Mouse (Mus musculus): ENCODE data around the gene Acta1. TPM values are rescaled to one million over a fixed set of nuclear protein-coding genes. Genes with fewer than 3 reads are reported as not detected.

The Acta1 gene
- total and polyA plus RNA-seq, 2 experiments from 2014 or later: 18.9 to 22.7 TPM

DNA sequence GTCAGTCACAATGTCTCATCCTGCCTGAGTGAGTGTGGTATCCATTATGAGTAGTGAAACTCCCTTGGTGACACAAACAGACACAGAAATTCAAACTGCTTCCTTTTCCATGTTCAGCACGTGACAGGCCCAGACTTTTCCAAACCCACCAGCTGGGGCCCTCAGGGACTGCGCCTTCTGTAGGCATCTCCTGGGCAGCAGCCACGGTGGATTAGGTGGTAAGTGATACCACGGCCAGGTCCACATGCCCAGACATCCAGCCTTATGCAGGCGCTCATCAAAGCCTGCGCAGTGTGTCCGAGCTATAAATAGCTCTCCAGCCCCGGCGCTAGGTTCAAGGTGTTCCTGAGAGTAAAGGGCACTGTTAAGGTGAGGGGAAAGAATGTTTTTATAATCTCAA is 22.5 kb downstream of the Acta1 start:
- H3K27ac ChIP-seq (ENCODE audit: low read depth, low read length): no peak overlapping the region
- DNase-seq (ENCODE audit: low spot score) (no peak), ATAC-seq (ENCODE audit: low FRiP score) (no peak)
- no peak for TF ChIP-seq CTCF (IDR thresholded peaks at IDR 0.05)
- no peak overlapping the region for H3K9ac ChIP-seq (replicated peaks; ENCODE audit: low read length, poor library complexity, severe bottlenecking)
- H3K36me3 ChIP-seq (ENCODE audit: insufficient read depth, low read length): no peaks in the 10 kb centered on the region
- no peaks in the 10 kb centered on the region for H3K4me1 ChIP-seq (ENCODE audit: insufficient read depth, low read length)
- 77% methylated on average over 9 of the region's 9 CpGs for WGBS
- no peaks in the 10 kb centered on the region for H3K27me3 ChIP-seq (ENCODE audit: insufficient read depth, low read length)
- H3K4me3 ChIP-seq (ENCODE audit: low read depth, low read length): no peak overlapping the region
- no peaks in the 10 kb centered on the region for H3K9me3 ChIP-seq (ENCODE audit: low read length)
- no peak overlapping the region for H3K4me2 ChIP-seq (ENCODE audit: low read depth, low read length, poor library complexity, severe bottlenecking)

DNA sequence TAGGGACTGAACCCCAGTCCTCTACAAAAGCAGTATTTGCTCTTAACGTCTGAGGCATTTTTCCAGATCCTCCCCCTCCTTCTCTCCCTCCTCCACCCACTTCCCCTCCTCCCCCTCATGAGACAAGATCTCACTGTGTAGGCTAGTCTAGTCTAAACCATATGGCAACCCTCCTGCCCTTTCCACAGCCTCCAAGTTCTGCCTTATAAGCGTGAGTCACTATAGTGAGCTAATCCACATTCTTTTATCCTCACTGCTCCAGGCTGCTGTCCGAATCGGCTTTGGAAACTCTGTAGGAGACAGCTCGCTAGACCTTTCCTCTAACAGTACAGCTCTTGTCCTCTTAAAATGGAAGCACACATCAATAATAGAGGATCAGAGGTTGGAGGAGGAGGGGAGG is 27.6 kb downstream of the Acta1 start:
- ATAC-seq (ENCODE audit: low FRiP score): no peak
- Histone ChIP-seq H3K27ac (ENCODE audit: low read depth, low read length) (no peak overlapping the region), H3K9me3 (ENCODE audit: low read length) (no peaks in the 10 kb centered on the region), H3K4me2 (ENCODE audit: low read depth, low read length, poor library complexity, severe bottlenecking) (no peak overlapping the region), H3K9ac (replicated peaks; ENCODE audit: low read length, poor library complexity, severe bottlenecking) (no peak overlapping the region), H3K36me3 (ENCODE audit: insufficient read depth, low read length) (no peaks in the 10 kb centered on the region), H3K27me3 (ENCODE audit: insufficient read depth, low read length) (no peaks in the 10 kb centered on the region), H3K4me1 (ENCODE audit: insufficient read depth, low read length) (peaks cover 4% of the 10 kb centered on the region; the same call in 1 of the 2 replicates), H3K4me3 (ENCODE audit: low read depth, low read length) (no peak overlapping the region)
- no peak for TF ChIP-seq CTCF (IDR thresholded peaks at IDR 0.05)
- 8% methylated on average over 5 of the region's 5 CpGs for WGBS
- peak; percentile 18 for DNase-seq (ENCODE audit: low spot score)

DNA sequence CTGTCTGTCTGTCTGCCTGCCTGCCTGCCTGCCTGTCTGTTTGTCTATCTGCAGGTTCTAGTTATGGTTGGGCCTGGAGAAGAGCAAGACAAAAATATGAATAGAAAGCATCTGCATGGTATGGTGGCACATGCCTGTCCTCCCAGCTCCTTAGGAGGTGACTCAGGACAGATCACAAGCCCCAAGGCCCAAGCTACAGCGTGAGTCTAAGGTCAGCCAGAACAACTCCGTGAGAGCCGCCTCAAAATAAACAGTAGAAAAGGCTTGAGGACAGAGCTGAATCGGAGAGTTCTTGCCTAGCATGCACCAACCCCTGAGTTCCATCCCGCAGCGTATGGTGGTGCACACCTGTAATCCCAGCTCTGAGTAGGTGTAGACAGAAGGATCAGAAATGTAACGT is 28.8 kb downstream of the Acta1 start:
- WGBS: 83% methylated on average over 7 of the region's 7 CpGs
- peaks cover 4% of the 10 kb centered on the region; the same call in 1 of the 2 replicates for H3K4me1 ChIP-seq (ENCODE audit: insufficient read depth, low read length)
- no peak overlapping the region for H3K4me3 ChIP-seq (ENCODE audit: low read depth, low read length)
- no peak for DNase-seq (ENCODE audit: low spot score)
- no peaks in the 10 kb centered on the region for H3K36me3 ChIP-seq (ENCODE audit: insufficient read depth, low read length)
- no peaks in the 10 kb centered on the region for H3K27me3 ChIP-seq (ENCODE audit: insufficient read depth, low read length)
- no peak for ATAC-seq (ENCODE audit: low FRiP score)
- no peak overlapping the region for H3K9ac ChIP-seq (replicated peaks; ENCODE audit: low read length, poor library complexity, severe bottlenecking)
- TF ChIP-seq CTCF (IDR thresholded peaks at IDR 0.05): no peak
- H3K9me3 ChIP-seq (ENCODE audit: low read length): no peaks in the 10 kb centered on the region
- H3K27ac ChIP-seq (ENCODE audit: low read depth, low read length): no peak overlapping the region
- no peak overlapping the region for H3K4me2 ChIP-seq (ENCODE audit: low read depth, low read length, poor library complexity, severe bottlenecking)

DNA sequence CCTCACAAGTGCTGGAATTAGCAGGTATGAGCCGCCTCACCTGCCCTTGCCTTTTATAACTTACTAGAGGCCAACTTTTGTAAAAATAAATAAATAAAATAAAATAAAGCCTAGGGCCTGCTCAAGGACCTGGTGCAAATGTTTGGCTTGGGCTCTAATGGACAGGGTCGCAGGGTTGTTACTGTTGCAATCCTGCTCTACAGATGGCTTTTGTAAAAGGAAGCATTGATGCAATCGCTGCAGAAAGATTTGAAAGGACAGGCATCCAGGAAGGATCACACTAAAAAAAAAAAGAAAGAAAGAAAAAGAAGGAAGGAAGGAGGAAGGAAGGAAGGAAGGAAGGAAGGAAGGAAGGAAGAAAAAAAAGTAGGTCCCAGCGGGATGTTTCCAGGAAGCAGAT is 34.2 kb downstream of the Acta1 start:
- ATAC-seq (ENCODE audit: low FRiP score): no peak
- H3K9me3 ChIP-seq (ENCODE audit: low read length): no peaks in the 10 kb centered on the region
- no peaks in the 10 kb centered on the region for H3K36me3 ChIP-seq (ENCODE audit: insufficient read depth, low read length)
- peak overlapping the region; percentile 84 for H3K9ac ChIP-seq (replicated peaks; ENCODE audit: low read length, poor library complexity, severe bottlenecking)
- TF ChIP-seq CTCF (IDR thresholded peaks at IDR 0.05): no peak
- 76% methylated on average over 4 of the region's 4 CpGs for WGBS
- no peaks in the 10 kb centered on the region for H3K27me3 ChIP-seq (ENCODE audit: insufficient read depth, low read length)
- no peak for DNase-seq (ENCODE audit: low spot score)
- no peak overlapping the region for H3K27ac ChIP-seq (ENCODE audit: low read depth, low read length)
- H3K4me2 ChIP-seq (ENCODE audit: low read depth, low read length, poor library complexity, severe bottlenecking): peak overlapping the region; percentile 90
- peaks cover 4% of the 10 kb centered on the region; the same call in 1 of the 2 replicates for H3K4me1 ChIP-seq (ENCODE audit: insufficient read depth, low read length)
- H3K4me3 ChIP-seq (ENCODE audit: low read depth, low read length): peak overlapping the region; percentile 83

DNA sequence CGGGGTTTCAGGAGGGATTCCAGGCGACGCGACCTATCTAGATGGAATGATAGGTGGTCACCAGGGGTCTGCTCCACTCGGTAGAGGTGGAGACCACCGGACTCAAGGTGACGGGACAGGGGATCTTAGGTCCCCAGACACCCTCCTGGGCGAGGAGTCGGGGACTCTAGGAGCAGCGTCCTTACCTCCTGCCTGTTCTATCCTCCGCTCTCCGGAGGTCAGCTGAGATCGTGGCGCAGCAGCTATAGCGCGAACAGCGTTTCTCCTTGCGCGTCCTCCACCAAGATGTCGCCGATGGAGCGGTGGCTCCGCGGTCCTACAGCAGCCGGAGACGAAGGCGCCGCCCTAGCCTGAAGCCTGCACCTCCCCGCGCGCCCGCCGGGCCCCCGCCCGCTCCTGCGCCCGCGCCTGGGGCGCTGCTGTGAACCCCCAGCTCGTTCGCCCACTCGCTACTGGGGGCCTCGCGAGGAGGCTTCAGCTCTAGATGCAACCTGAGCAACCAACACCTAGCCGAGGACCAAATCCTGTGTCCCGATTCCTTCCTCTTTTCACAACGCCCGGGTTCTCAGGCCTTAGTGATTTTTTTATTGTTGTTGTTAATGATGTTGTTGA is 34.8 kb downstream of the Acta1 start, which contains the start of gene Ccsap:
Ccsap (minus strand) TSS at position 562 of the 612 bp plus-strand sequence.
- H3K4me3 ChIP-seq (ENCODE audit: low read depth, low read length): peak within 1 kb of the TSS; percentile 83
- TF ChIP-seq CTCF (IDR thresholded peaks at IDR 0.05): no peak
- H3K27ac ChIP-seq (ENCODE audit: low read depth, low read length): peak within 1 kb of the TSS; percentile 81
- no peak for DNase-seq (ENCODE audit: low spot score)
- WGBS: 2% methylated on average over 45 of the region's 48 CpGs
- H3K36me3 ChIP-seq (ENCODE audit: insufficient read depth, low read length): no peaks in the 10 kb centered on the region
- no peaks in the 10 kb centered on the region for H3K27me3 ChIP-seq (ENCODE audit: insufficient read depth, low read length)
- H3K4me1 ChIP-seq (ENCODE audit: insufficient read depth, low read length): peaks cover 4% of the 10 kb centered on the region; the same call in 1 of the 2 replicates
- H3K9me3 ChIP-seq (ENCODE audit: low read length): no peaks in the 10 kb centered on the region
- peak within 1 kb of the TSS; percentile 84 for H3K9ac ChIP-seq (replicated peaks; ENCODE audit: low read length, poor library complexity, severe bottlenecking)
- ATAC-seq (ENCODE audit: low FRiP score): peak; percentile 64
- H3K4me2 ChIP-seq (ENCODE audit: low read depth, low read length, poor library complexity, severe bottlenecking): peak within 1 kb of the TSS; percentile 90

GRCm38 (mm10) chr8:123858941-123859647 is 35.5 kb downstream of the Acta1 start:
- TF ChIP-seq CTCF (IDR thresholded peaks at IDR 0.05): peak; percentile 44
- H3K4me3 ChIP-seq (ENCODE audit: low read depth, low read length): peak overlapping the region; percentile 83
- under 1% methylated on average over 75 of the region's 79 CpGs for WGBS

More at GRCm38 (mm10) chr8:123858941-123859647, 35.5 kb downstream of the Acta1 start:
- Histone ChIP-seq H3K36me3 (ENCODE audit: insufficient read depth, low read length) (no peaks in the 10 kb centered on the region), H3K9me3 (ENCODE audit: low read length) (no peaks in the 10 kb centered on the region), H3K4me2 (ENCODE audit: low read depth, low read length, poor library complexity, severe bottlenecking) (peak overlapping the region; percentile 90), H3K27me3 (ENCODE audit: insufficient read depth, low read length) (no peaks in the 10 kb centered on the region), H3K4me1 (ENCODE audit: insufficient read depth, low read length) (peaks cover 2% of the 10 kb centered on the region; the same call in 1 of the 2 replicates), H3K9ac (replicated peaks; ENCODE audit: low read length, poor library complexity, severe bottlenecking) (peak overlapping the region; percentile 84), H3K27ac (ENCODE audit: low read depth, low read length) (peak overlapping the region; percentile 81)
- peak; percentile 94 for DNase-seq (ENCODE audit: low spot score)
- ATAC-seq (ENCODE audit: low FRiP score): peak; percentile 92
